Mouse (Mus musculus): ENCODE data around the gene Psapl1. TPM values are rescaled to one million over a fixed set of nuclear protein-coding genes. Genes with fewer than 3 reads are reported as not detected.
A peak's percentile ranks its signal among the peaks of the same experiment; 100 is the strongest.

Psapl1 gene
- polyA plus RNA-seq, 1 experiment from 2014 or later = 0.45 TPM

- WGBS = 70% methylated on average over 7 of the region's 7 CpGs
- no peak overlapping the region for H3K9ac ChIP-seq
Observed at GRCm38 (mm10) chr5:36182326-36182725, 21.5 kb upstream of the Psapl1 start.

GRCm38 (mm10) chr5:36186294-36187053, 17.3 kb upstream of the Psapl1 start:
- no peaks in the 10 kb centered on the region for H3K27me3 ChIP-seq

More at GRCm38 (mm10) chr5:36182326-36182725, 21.5 kb upstream of the Psapl1 start:
- H3K4me1 ChIP-seq = peaks cover 5% of the 10 kb centered on the region
- no peak overlapping the region for H3K4me2 ChIP-seq
- H3K9me3 ChIP-seq (replicated peaks) = no peaks in the 10 kb centered on the region
- no peak overlapping the region for H3K4me3 ChIP-seq (replicated peaks)
- H3K27me3 ChIP-seq = no peaks in the 10 kb centered on the region
- ATAC-seq (replicated peaks; ENCODE audit: low FRiP score) = no peak
- no peak overlapping the region for H3K27ac ChIP-seq
- no peaks in the 10 kb centered on the region for H3K36me3 ChIP-seq

GRCm38 (mm10) chr5:36188310-36188709, 15.5 kb upstream of the Psapl1 start:
- no peak overlapping the region for H3K4me3 ChIP-seq (replicated peaks)
- H3K27me3 ChIP-seq = no peaks in the 10 kb centered on the region
- no peak overlapping the region for H3K4me2 ChIP-seq
- no peak overlapping the region for H3K27ac ChIP-seq
- no peak for ATAC-seq (replicated peaks; ENCODE audit: low FRiP score)
- H3K4me1 ChIP-seq = no peaks in the 10 kb centered on the region
- H3K9me3 ChIP-seq (replicated peaks) = no peaks in the 10 kb centered on the region
- H3K36me3 ChIP-seq = no peaks in the 10 kb centered on the region
- no peak overlapping the region for H3K9ac ChIP-seq
- 65% methylated on average over 4 of the region's 4 CpGs for WGBS

More at GRCm38 (mm10) chr5:36186294-36187053, 17.3 kb upstream of the Psapl1 start:
- H3K27ac ChIP-seq = no peak overlapping the region
- 48% methylated on average over 8 of the region's 8 CpGs for WGBS
- H3K4me2 ChIP-seq = no peak overlapping the region
- no peaks in the 10 kb centered on the region for H3K9me3 ChIP-seq (replicated peaks)
- no peaks in the 10 kb centered on the region for H3K36me3 ChIP-seq
- H3K4me3 ChIP-seq (replicated peaks) = no peak overlapping the region
- no peak overlapping the region for H3K9ac ChIP-seq
- peak; percentile 60 for ATAC-seq (replicated peaks; ENCODE audit: low FRiP score)
- no peaks in the 10 kb centered on the region for H3K4me1 ChIP-seq

GRCm38 (mm10) chr5:36191285-36191684, 12.5 kb upstream of the Psapl1 start:
- H3K9me3 ChIP-seq (replicated peaks) = no peaks in the 10 kb centered on the region
- no peak overlapping the region for H3K4me2 ChIP-seq
- no peaks in the 10 kb centered on the region for H3K36me3 ChIP-seq
- no peak overlapping the region for H3K27ac ChIP-seq
- H3K9ac ChIP-seq = no peak overlapping the region
- WGBS = 94% methylated on average over 4 of the region's 4 CpGs
- no peak for ATAC-seq (replicated peaks; ENCODE audit: low FRiP score)
- no peak overlapping the region for H3K4me3 ChIP-seq (replicated peaks)
- H3K27me3 ChIP-seq = no peaks in the 10 kb centered on the region
- peaks cover 5% of the 10 kb centered on the region; the same call in 1 of the 2 replicates for H3K4me1 ChIP-seq

GRCm38 (mm10) chr5:36191876-36192275, 11.9 kb upstream of the Psapl1 start:
- Histone ChIP-seq H3K36me3 (no peaks in the 10 kb centered on the region), H3K9me3 (replicated peaks) (no peaks in the 10 kb centered on the region), H3K4me2 (no peak overlapping the region), H3K4me3 (replicated peaks) (no peak overlapping the region), H3K27ac (no peak overlapping the region), H3K4me1 (peaks cover 5% of the 10 kb centered on the region; the same call in 1 of the 2 replicates), H3K9ac (no peak overlapping the region), H3K27me3 (no peaks in the 10 kb centered on the region)
- WGBS = 92% methylated on average over 3 of the region's 3 CpGs
- no peak for ATAC-seq (replicated peaks; ENCODE audit: low FRiP score)

- H3K9me3 ChIP-seq (replicated peaks) = no peaks in the 10 kb centered on the region
- no peak overlapping the region for H3K9ac ChIP-seq
- H3K4me1 ChIP-seq = peaks cover 5% of the 10 kb centered on the region; the same call in 1 of the 2 replicates
- H3K36me3 ChIP-seq = no peaks in the 10 kb centered on the region
- H3K4me2 ChIP-seq = no peak overlapping the region
- H3K4me3 ChIP-seq (replicated peaks) = no peak overlapping the region
- ATAC-seq (replicated peaks; ENCODE audit: low FRiP score) = no peak
- no peak overlapping the region for H3K27ac ChIP-seq
- 81% methylated on average over 2 of the region's 2 CpGs for WGBS
- H3K27me3 ChIP-seq = no peaks in the 10 kb centered on the region
Observed at GRCm38 (mm10) chr5:36192677-36193076, 11.1 kb upstream of the Psapl1 start.

GRCm38 (mm10) chr5:36194631-36195030, 9.2 kb upstream of the Psapl1 start:
- Histone ChIP-seq H3K36me3 (no peaks in the 10 kb centered on the region), H3K9me3 (replicated peaks) (no peaks in the 10 kb centered on the region), H3K4me2 (no peak overlapping the region), H3K27ac (no peak overlapping the region), H3K27me3 (no peaks in the 10 kb centered on the region), H3K9ac (no peak overlapping the region), H3K4me1 (peaks cover 5% of the 10 kb centered on the region; the same call in 1 of the 2 replicates), H3K4me3 (replicated peaks) (no peak overlapping the region)
- WGBS = 63% methylated on average over 4 of the region's 4 CpGs
- no peak for ATAC-seq (replicated peaks; ENCODE audit: low FRiP score)

- no peak for ATAC-seq (replicated peaks; ENCODE audit: low FRiP score)
- 77% methylated on average over 4 of the region's 4 CpGs for WGBS
- H3K36me3 ChIP-seq = no peaks in the 10 kb centered on the region
- H3K9me3 ChIP-seq (replicated peaks) = no peaks in the 10 kb centered on the region
- H3K4me3 ChIP-seq (replicated peaks) = no peak overlapping the region
- no peak overlapping the region for H3K9ac ChIP-seq
- H3K27ac ChIP-seq = no peak overlapping the region
- H3K4me1 ChIP-seq = peaks cover 5% of the 10 kb centered on the region; the same call in 1 of the 2 replicates
- H3K4me2 ChIP-seq = no peak overlapping the region
- no peaks in the 10 kb centered on the region for H3K27me3 ChIP-seq
Observed at GRCm38 (mm10) chr5:36195436-36195835, 8.4 kb upstream of the Psapl1 start.

- Histone ChIP-seq H3K4me1 (peaks cover 3% of the 10 kb centered on the region; the same call in 1 of the 2 replicates), H3K9ac (no peak overlapping the region), H3K4me3 (replicated peaks) (no peak overlapping the region), H3K9me3 (replicated peaks) (no peaks in the 10 kb centered on the region), H3K4me2 (no peak overlapping the region), H3K27me3 (no peaks in the 10 kb centered on the region), H3K36me3 (no peaks in the 10 kb centered on the region), H3K27ac (no peak overlapping the region)
- no peak for ATAC-seq (replicated peaks; ENCODE audit: low FRiP score)
- 74% methylated on average over 1 of the region's 1 CpGs for WGBS
Observed at GRCm38 (mm10) chr5:36199519-36199918, 4.3 kb upstream of the Psapl1 start.

GRCm38 (mm10) chr5:36202781-36203180, 1.0 kb upstream of the Psapl1 start:
- no peaks in the 10 kb centered on the region for H3K36me3 ChIP-seq
- no peaks in the 10 kb centered on the region for H3K4me1 ChIP-seq
- H3K27ac ChIP-seq = no peak overlapping the region
- H3K4me2 ChIP-seq = no peak overlapping the region
- no peak overlapping the region for H3K9ac ChIP-seq
- no peaks in the 10 kb centered on the region for H3K27me3 ChIP-seq
- no peak for ATAC-seq (replicated peaks; ENCODE audit: low FRiP score)
- H3K9me3 ChIP-seq (replicated peaks) = no peaks in the 10 kb centered on the region
- no peak overlapping the region for H3K4me3 ChIP-seq (replicated peaks)
- 85% methylated on average over 5 of the region's 5 CpGs for WGBS

- Histone ChIP-seq H3K4me2 (no peak overlapping the region), H3K36me3 (no peaks in the 10 kb centered on the region), H3K9ac (no peak overlapping the region), H3K27ac (no peak overlapping the region), H3K27me3 (no peaks in the 10 kb centered on the region), H3K4me3 (replicated peaks) (no peak overlapping the region), H3K4me1 (no peaks in the 10 kb centered on the region), H3K9me3 (replicated peaks) (no peaks in the 10 kb centered on the region)
- no peak for ATAC-seq (replicated peaks; ENCODE audit: low FRiP score)
- WGBS = 85% methylated on average over 5 of the region's 5 CpGs
Observed at GRCm38 (mm10) chr5:36203421-36203820, 400 bp upstream of the Psapl1 start.

GRCm38 (mm10) chr5:36205397-36205796, 1.6 kb downstream of the Psapl1 start:
- Histone ChIP-seq H3K9me3 (replicated peaks) (no peaks in the 10 kb centered on the region), H3K9ac (no peak overlapping the region), H3K4me1 (0 out of 2 replicates have a peak, but pooled peaks cover 5% of the 10 kb centered on the region), H3K27me3 (no peaks in the 10 kb centered on the region), H3K36me3 (no peaks in the 10 kb centered on the region), H3K4me2 (no peak overlapping the region), H3K4me3 (replicated peaks) (no peak overlapping the region), H3K27ac (no peak overlapping the region)
- WGBS = 79% methylated on average over 11 of the region's 11 CpGs
- ATAC-seq (replicated peaks; ENCODE audit: low FRiP score) = no peak
